Mouse (Mus musculus) lung, postnatal 0 days (tissue): ENCODE data around the gene Iqgap2. TPM values are rescaled to one million over a fixed set of nuclear protein-coding genes. Genes with fewer than 3 reads are reported as not detected.
A peak's percentile ranks its signal among the peaks of the same experiment; 100 is the strongest.

Source experiments
- ATAC-seq: fragments of 200-750 bp; cut with Nextera tagmentation; 2 replicates; pipeline ENCODE4 v1.8.0; 2017; ENCODE audit warnings: moderate library complexity
- DNase-seq: peaks from one replicate; pipeline ENCODE4 v3.0.0-alpha.2; 2016; ENCODE audit warnings: low spot score
- H3K27ac ChIP-seq: fragments of 300-500 bp; sonication (generic); 2 replicates; pipeline ENCODE4 v1.5.1; 2014; ENCODE audit warnings: antibody characterized with exemption, mild to moderate bottlenecking, low read length, mixed read lengths
- H3K27me3 ChIP-seq: fragments of 300-500 bp; sonication (generic); replicated peaks from 2 replicates; pipeline ENCODE4 v1.6.1; 2014; ENCODE audit warnings: low read length, mixed read lengths; ENCODE audit not compliant: insufficient read depth
- H3K36me3 ChIP-seq: fragments of 300-500 bp; sonication (generic); 2 replicates; pipeline ENCODE4 v1.6.1; 2014; ENCODE audit warnings: low read length, mixed read lengths; ENCODE audit not compliant: insufficient read depth
- H3K4me1 ChIP-seq: fragments of 300-500 bp; sonication (generic); 2 replicates; pipeline ENCODE4 v1.6.1; 2014; ENCODE audit warnings: antibody characterized with exemption, low read depth, low read length, mixed read lengths; ENCODE audit not compliant: insufficient read depth
- H3K4me2 ChIP-seq: fragments of 300-500 bp; sonication (generic); replicated peaks from 2 replicates; pipeline ENCODE4 v1.6.1; 2014; ENCODE audit warnings: low read depth, mild to moderate bottlenecking, low read length, moderate library complexity, mixed read lengths
- H3K4me3 ChIP-seq: fragments of 300-500 bp; sonication (generic); 2 replicates; pipeline ENCODE4 v1.5.1; 2014; ENCODE audit warnings: low read depth, low read length
- H3K9ac ChIP-seq: fragments of 300-500 bp; sonication (generic); replicated peaks from 2 replicates; pipeline ENCODE4 v1.6.1; 2014; ENCODE audit warnings: low read depth, mild to moderate bottlenecking
- H3K9me3 ChIP-seq: fragments of 300-500 bp; sonication (generic); 2 replicates; pipeline ENCODE4 v1.6.1; 2016; ENCODE audit warnings: low read length, mixed read lengths
- CTCF ChIP-seq: IDR thresholded peaks from 2 replicates; pipeline ENCODE4 v1.5.1; 2016; ENCODE audit warnings: antibody characterized with exemption, mild to moderate bottlenecking
- EP300 ChIP-seq: IDR thresholded peaks from 2 replicates; pipeline ENCODE4 v1.6.1; 2016; ENCODE audit warnings: antibody characterized with exemption, mild to moderate bottlenecking, control low read depth
- WGBS: fragments of 180-500 bp; shearing (Covaris S2); extraction: QIAGEN DNeasy Blood & Tissue Kit; methylation state at CpG from one replicate; pipeline ENCODE4 v1.1.7; 2014; 5-methylcytosine and 5-hydroxymethylcytosine counted together
- polyA plus RNA-seq: library from polyadenylated mRNA; unstranded; fragments of >200 nt; fragmentation: Nextera tagmentation; extraction: Ambion mirVana; gene quantifications from 2 replicates; pipeline ENCODE4 v1.2.1, GENCODE M21; 2015

The Iqgap2 gene
- polyA plus RNA-seq, 1 experiment from 2014 or later: 2.7 TPM

DNA sequence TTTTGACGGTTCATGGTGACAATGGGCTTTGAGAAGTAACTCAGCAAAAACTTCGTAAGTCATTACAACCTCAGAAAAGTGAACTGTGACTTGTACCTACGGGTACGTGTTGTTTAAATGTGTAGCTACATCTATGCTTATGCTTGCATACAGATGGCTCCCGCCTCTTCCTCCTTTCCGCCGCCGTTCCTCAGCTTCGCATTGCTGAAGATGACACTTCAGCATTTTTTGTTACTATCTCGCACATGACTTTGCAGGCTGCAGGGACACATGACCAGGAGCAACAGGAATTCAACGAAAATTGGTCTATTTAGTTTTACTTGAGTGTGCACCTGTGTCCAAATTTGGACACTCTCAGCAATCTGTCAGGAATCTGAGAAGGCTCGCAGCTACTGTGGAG, 3.1 kb downstream of the Iqgap2 start:
- Histone ChIP-seq H3K9ac (no peak overlapping the region), H3K36me3 (no peaks in the 10 kb centered on the region), H3K4me2 (no peak overlapping the region), H3K27me3 (no peaks in the 10 kb centered on the region), H3K9me3 (no peaks in the 10 kb centered on the region), H3K4me3 (no peak overlapping the region), H3K27ac (no peak overlapping the region), H3K4me1 (peaks cover 8% of the 10 kb centered on the region; the same call in 1 of the 2 replicates)
- TF ChIP-seq EP300: no peak
- TF ChIP-seq CTCF: no peak
- no peak for ATAC-seq
- DNase-seq: no peak
- WGBS: 85% methylated on average over 12 of the region's 12 CpGs

DNA sequence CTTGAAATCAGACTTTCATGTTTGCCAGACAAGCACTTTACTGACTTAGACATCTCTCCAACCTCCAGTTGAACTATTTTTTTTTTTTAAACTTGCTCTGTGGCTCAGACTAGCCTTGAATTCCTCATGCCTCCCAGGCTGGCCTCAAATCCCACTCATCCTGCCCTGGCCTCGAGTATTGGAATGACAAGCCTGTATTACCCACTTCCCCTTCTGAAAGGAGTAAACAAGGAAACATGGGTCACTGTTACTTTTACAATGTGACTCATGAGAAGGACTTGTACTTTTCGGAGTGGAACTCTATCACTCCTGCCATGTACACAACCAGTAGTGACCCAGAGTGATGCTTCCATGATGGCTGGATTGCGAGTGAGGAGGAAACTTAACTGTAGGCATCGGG, 3.6 kb downstream of the Iqgap2 start:
- no peaks in the 10 kb centered on the region for H3K9me3 ChIP-seq
- no peak overlapping the region for H3K9ac ChIP-seq
- H3K4me1 ChIP-seq: peaks cover 8% of the 10 kb centered on the region; the same call in 1 of the 2 replicates
- H3K4me2 ChIP-seq: no peak overlapping the region
- ATAC-seq: no peak
- WGBS: 60% methylated on average over 4 of the region's 4 CpGs
- TF ChIP-seq EP300: no peak
- no peak for TF ChIP-seq CTCF
- H3K27ac ChIP-seq: no peak overlapping the region
- DNase-seq: peak; percentile 43
- no peaks in the 10 kb centered on the region for H3K36me3 ChIP-seq
- no peak overlapping the region for H3K4me3 ChIP-seq
- H3K27me3 ChIP-seq: no peaks in the 10 kb centered on the region

DNA sequence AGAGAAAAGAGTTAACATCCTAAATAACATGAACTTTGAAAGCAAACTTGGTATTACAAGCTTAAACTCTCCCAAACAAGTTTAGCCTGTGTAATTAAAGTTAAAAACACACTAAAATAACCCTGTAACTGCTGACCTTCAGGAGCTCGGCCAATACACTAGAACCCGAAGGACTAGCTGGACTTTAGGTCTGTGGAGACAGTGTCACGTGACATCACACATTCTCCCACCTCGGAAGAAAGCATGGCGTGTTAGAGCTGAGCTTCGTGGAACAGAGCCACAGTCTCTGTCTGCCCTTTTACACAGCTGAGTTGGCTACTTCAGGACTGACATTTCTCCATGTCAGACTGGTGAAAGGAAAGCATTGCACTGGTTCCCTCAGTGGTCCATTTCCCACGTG, 4.3 kb downstream of the Iqgap2 start:
- H3K27ac ChIP-seq: no peak overlapping the region
- TF ChIP-seq EP300 (no peak), CTCF (no peak)
- ATAC-seq (no peak), DNase-seq (no peak)
- H3K9ac ChIP-seq: no peak overlapping the region
- H3K4me1 ChIP-seq: peaks cover 5% of the 10 kb centered on the region; the same call in 1 of the 2 replicates
- no peak overlapping the region for H3K4me2 ChIP-seq
- no peaks in the 10 kb centered on the region for H3K27me3 ChIP-seq
- 80% methylated on average over 7 of the region's 7 CpGs for WGBS
- no peak overlapping the region for H3K4me3 ChIP-seq
- H3K36me3 ChIP-seq: no peaks in the 10 kb centered on the region
- no peaks in the 10 kb centered on the region for H3K9me3 ChIP-seq

DNA sequence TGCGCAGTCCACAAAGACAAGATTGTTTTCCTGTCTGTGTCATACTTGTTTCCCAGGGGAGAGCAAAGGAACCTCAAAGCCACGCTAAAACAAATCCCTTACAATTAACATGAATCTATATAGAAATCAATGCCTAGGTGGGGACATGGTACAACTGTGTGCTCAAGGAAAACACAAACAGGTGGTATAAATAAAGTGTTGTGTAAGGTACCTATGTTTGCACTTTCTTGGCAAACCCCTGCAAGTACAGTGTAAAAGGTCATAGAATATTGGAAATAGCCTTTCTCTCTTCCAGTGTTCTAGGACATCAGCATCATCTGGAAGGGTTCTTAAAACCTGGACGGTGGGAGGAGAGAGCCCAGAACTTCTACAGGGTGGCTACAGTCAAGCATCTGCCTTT, 7.3 kb downstream of the Iqgap2 start:
- WGBS: 88% methylated on average over 3 of the region's 3 CpGs
- DNase-seq: no peak
- Histone ChIP-seq H3K27ac (no peak overlapping the region), H3K27me3 (no peaks in the 10 kb centered on the region), H3K4me1 (no peaks in the 10 kb centered on the region), H3K36me3 (no peaks in the 10 kb centered on the region), H3K9ac (no peak overlapping the region), H3K4me3 (no peak overlapping the region), H3K4me2 (no peak overlapping the region), H3K9me3 (no peaks in the 10 kb centered on the region)
- no peak for ATAC-seq
- no peak for TF ChIP-seq EP300
- no peak for TF ChIP-seq CTCF

DNA sequence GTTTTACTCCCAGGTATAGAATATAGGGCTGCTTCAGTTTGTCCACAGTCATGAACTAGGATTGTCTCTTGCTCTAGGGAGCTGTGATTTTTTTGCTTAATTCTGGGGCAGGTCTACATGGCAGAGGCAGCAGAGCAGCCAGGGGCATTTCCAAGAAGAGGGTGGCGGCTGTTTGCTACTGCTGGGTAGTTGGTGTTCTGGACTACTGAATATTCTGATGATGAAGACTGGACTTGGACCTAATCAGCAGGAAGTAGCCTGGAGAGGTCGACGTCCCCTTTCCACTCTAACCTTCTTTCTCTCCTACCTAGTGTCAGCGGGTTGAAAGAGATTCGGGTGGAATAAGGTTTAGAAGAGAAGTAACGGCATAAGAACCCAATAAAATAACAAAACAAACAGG, 9.7 kb downstream of the Iqgap2 start:
- H3K4me1 ChIP-seq: no peaks in the 10 kb centered on the region
- 77% methylated on average over 6 of the region's 6 CpGs for WGBS
- H3K27me3 ChIP-seq: no peaks in the 10 kb centered on the region

GRCm38 (mm10) chr13:95881427-95881826, 10.3 kb downstream of the Iqgap2 start:
- 85% methylated on average over 9 of the region's 9 CpGs for WGBS
- no peak for TF ChIP-seq EP300
- no peak for TF ChIP-seq CTCF
- no peak overlapping the region for H3K4me3 ChIP-seq
- no peaks in the 10 kb centered on the region for H3K27me3 ChIP-seq
- no peak for ATAC-seq
- no peak for DNase-seq
- no peak overlapping the region for H3K9ac ChIP-seq
- no peaks in the 10 kb centered on the region for H3K36me3 ChIP-seq
- no peak overlapping the region for H3K27ac ChIP-seq
- H3K9me3 ChIP-seq: no peaks in the 10 kb centered on the region
- no peak overlapping the region for H3K4me2 ChIP-seq
- no peaks in the 10 kb centered on the region for H3K4me1 ChIP-seq

More for the DNA sequence above, 9.7 kb downstream of the Iqgap2 start:
- H3K4me3 ChIP-seq: no peak overlapping the region
- no peak for ATAC-seq
- H3K4me2 ChIP-seq: no peak overlapping the region
- TF ChIP-seq EP300 (no peak), CTCF (no peak)
- H3K9me3 ChIP-seq: no peaks in the 10 kb centered on the region
- H3K9ac ChIP-seq: no peak overlapping the region
- H3K27ac ChIP-seq: no peak overlapping the region
- DNase-seq: no peak
- H3K36me3 ChIP-seq: no peaks in the 10 kb centered on the region

GRCm38 (mm10) chr13:95880633-95881032, 11.1 kb downstream of the Iqgap2 start:
- no peak for TF ChIP-seq CTCF
- no peak for TF ChIP-seq EP300
- Histone ChIP-seq H3K4me1 (no peaks in the 10 kb centered on the region), H3K4me2 (no peak overlapping the region), H3K36me3 (no peaks in the 10 kb centered on the region), H3K9ac (no peak overlapping the region), H3K27me3 (no peaks in the 10 kb centered on the region), H3K27ac (no peak overlapping the region), H3K9me3 (no peaks in the 10 kb centered on the region), H3K4me3 (no peak overlapping the region)
- DNase-seq: peak; percentile 62
- ATAC-seq: peak; percentile 61
- 40% methylated on average over 6 of the region's 6 CpGs for WGBS
